Mouse (Mus musculus) liver, adult 2 months (tissue): ENCODE measurements around the gene Cdkl3. TPM values are rescaled to one million over a fixed set of nuclear protein-coding genes. Genes with fewer than 3 reads are reported as not detected.

Experiments used
- DNase-seq: peaks from one replicate; pipeline ENCODE4 v3.0.0-alpha.2; 2011; ENCODE audit warnings: low read depth, low spot score; ENCODE audit errors: extremely low read depth
- H3K27ac ChIP-seq: fragments of 200-500 bp; replicated peaks from 2 replicates; pipeline ENCODE4 v1.5.1; 2012; ENCODE audit warnings: low read depth, mild to moderate bottlenecking, control low read depth, inconsistent platforms, low read length; ENCODE audit not compliant: insufficient read depth
- H3K27me3 ChIP-seq: fragments of 200-500 bp; 2 replicates; pipeline ENCODE4 v1.6.1; 2012; ENCODE audit warnings: mild to moderate bottlenecking, moderate library complexity, low read length, inconsistent platforms; ENCODE audit not compliant: control insufficient read depth, insufficient read depth
- H3K36me3 ChIP-seq: fragments of 200-500 bp; 2 replicates; pipeline ENCODE4 v1.6.1; 2012; ENCODE audit warnings: low read length, inconsistent platforms; ENCODE audit not compliant: control insufficient read depth, insufficient read depth
- H3K4me1 ChIP-seq: fragments of 200-500 bp; 2 replicates; pipeline ENCODE4 v1.6.1; 2011; ENCODE audit warnings: low read length; ENCODE audit not compliant: control insufficient read depth, insufficient read depth
- H3K4me3 ChIP-seq: fragments of 200-500 bp; 2 replicates; pipeline ENCODE4 v1.5.1; 2011; ENCODE audit warnings: low read depth, mild to moderate bottlenecking, control low read depth, low read length, moderate library complexity; ENCODE audit not compliant: insufficient read depth
- H3K79me2 ChIP-seq: fragments of 200-500 bp; 2 replicates; pipeline ENCODE4 v1.6.1; 2012; ENCODE audit warnings: inconsistent platforms, mild to moderate bottlenecking, low read length, moderate library complexity; ENCODE audit not compliant: control insufficient read depth, insufficient read depth
- H3K9ac ChIP-seq: fragments of 200-500 bp; 2 replicates; pipeline ENCODE4 v1.6.1; 2012; ENCODE audit warnings: low read depth, mild to moderate bottlenecking, control low read depth, inconsistent platforms, low read length
- CTCF ChIP-seq: fragments of 200-500 bp; IDR thresholded peaks from 2 replicates; pipeline ENCODE4 v1.5.1; 2011; ENCODE audit warnings: low read depth, low read length, control low read depth
- POLR2A ChIP-seq: fragments of 200-500 bp; IDR thresholded peaks from 2 replicates; pipeline ENCODE4 v1.6.1; 2011; ENCODE audit warnings: low read length, control low read depth; ENCODE audit not compliant: insufficient read depth; ENCODE audit errors: extremely low read depth
- WGBS: fragments of 180-500 bp; shearing (Covaris S2); methylation state at CpG from one replicate; pipeline ENCODE4 v1.1.7; 2018; 5-methylcytosine and 5-hydroxymethylcytosine counted together
- polyA plus RNA-seq: library from polyadenylated mRNA; depleted of rRNA; stranded (reverse); fragments of >200 nt; gene quantifications from 2 replicates; pipeline ENCODE4 v1.2.3, GENCODE M21; 2012; rRNA removed
- total RNA-seq: library from RNA; depleted of rRNA; stranded (reverse); fragments of >200 nt; gene quantifications from 2 replicates; pipeline ENCODE4 v1.2.3, GENCODE M21; 2014; rRNA removed

Cdkl3 gene
- total RNA-seq, result 0.20 and 1.7 TPM in 2 replicates
- 0.05 and 0.11 TPM in 2 replicates for polyA plus RNA-seq

GRCm38 (mm10) chr11:52003772-52004528 is at the start of gene Cdkl3:
Cdkl3 (plus strand) TSS chr11:52004221.
- WGBS, result under 1% methylated on average over 51 of the region's 51 CpGs
- peaks cover 10% of the 10 kb centered on the region; the same call in 1 of the 2 replicates for H3K79me2 ChIP-seq
- H3K27me3 ChIP-seq, result no peaks in the 10 kb centered on the region
- peak; percentile 95 for DNase-seq
- peak within 1 kb of the TSS; percentile 72 for H3K9ac ChIP-seq
- H3K27ac ChIP-seq, result peak within 1 kb of the TSS; percentile 93
- H3K4me3 ChIP-seq, result peak within 1 kb of the TSS; percentile 59
- H3K4me1 ChIP-seq, result peaks cover 9% of the 10 kb centered on the region; the same call in 1 of the 2 replicates
- H3K36me3 ChIP-seq, result no peaks in the 10 kb centered on the region
- TF ChIP-seq CTCF (no peak), POLR2A (0 out of 2 replicates have a peak, but pooled peaks have one; percentile 37)

- H3K4me3 ChIP-seq, result no peak overlapping the region
- no peak overlapping the region for H3K9ac ChIP-seq
- TF ChIP-seq CTCF (no peak), POLR2A (no peak)
- H3K79me2 ChIP-seq, result no peaks in the 10 kb centered on the region
- no peak for DNase-seq
- no peaks in the 10 kb centered on the region for H3K4me1 ChIP-seq
- H3K27ac ChIP-seq, result no peak overlapping the region
- no peaks in the 10 kb centered on the region for H3K27me3 ChIP-seq
- no peaks in the 10 kb centered on the region for H3K36me3 ChIP-seq
- WGBS, result 86% methylated on average over 9 of the region's 9 CpGs
Measured at GRCm38 (mm10) chr11:51956112-51956511, 47.9 kb upstream of the Cdkl3 start.

GRCm38 (mm10) chr11:51957760-51958159 is 46.3 kb upstream of the Cdkl3 start:
- Histone ChIP-seq H3K27ac (no peak overlapping the region), H3K9ac (no peak overlapping the region), H3K36me3 (no peaks in the 10 kb centered on the region), H3K27me3 (no peaks in the 10 kb centered on the region), H3K4me3 (no peak overlapping the region), H3K79me2 (no peaks in the 10 kb centered on the region), H3K4me1 (no peaks in the 10 kb centered on the region)
- TF ChIP-seq POLR2A (no peak), CTCF (no peak)
- WGBS, result 96% methylated on average over 4 of the region's 4 CpGs
- no peak for DNase-seq

GRCm38 (mm10) chr11:51959511-51959910 is 44.5 kb upstream of the Cdkl3 start:
- Histone ChIP-seq H3K79me2 (no peaks in the 10 kb centered on the region), H3K4me3 (no peak overlapping the region), H3K4me1 (no peaks in the 10 kb centered on the region), H3K27ac (no peak overlapping the region), H3K36me3 (no peaks in the 10 kb centered on the region), H3K27me3 (no peaks in the 10 kb centered on the region), H3K9ac (no peak overlapping the region)
- TF ChIP-seq POLR2A, result no peak
- TF ChIP-seq CTCF, result no peak
- WGBS, result 86% methylated on average over 5 of the region's 5 CpGs
- no peak for DNase-seq

- no peak for DNase-seq
Measured at GRCm38 (mm10) chr11:51960061-51960460, 44.0 kb upstream of the Cdkl3 start.

GRCm38 (mm10) chr11:51960967-51961471 is 43.0 kb upstream of the Cdkl3 start:
- WGBS, result 68% methylated on average over 11 of the region's 11 CpGs
- DNase-seq, result no peak
- Histone ChIP-seq H3K4me3 (no peak overlapping the region), H3K27me3 (no peaks in the 10 kb centered on the region), H3K27ac (no peak overlapping the region), H3K36me3 (no peaks in the 10 kb centered on the region), H3K9ac (no peak overlapping the region), H3K4me1 (no peaks in the 10 kb centered on the region), H3K79me2 (no peaks in the 10 kb centered on the region)
- TF ChIP-seq CTCF (peak; percentile 11; the same call in 1 of the 2 replicates), POLR2A (no peak)

More at GRCm38 (mm10) chr11:51960061-51960460, 44.0 kb upstream of the Cdkl3 start:
- Histone ChIP-seq H3K9ac (no peak overlapping the region), H3K36me3 (no peaks in the 10 kb centered on the region), H3K27me3 (no peaks in the 10 kb centered on the region), H3K4me3 (no peak overlapping the region), H3K4me1 (no peaks in the 10 kb centered on the region), H3K79me2 (no peaks in the 10 kb centered on the region), H3K27ac (no peak overlapping the region)
- WGBS, result 93% methylated on average over 4 of the region's 4 CpGs
- TF ChIP-seq CTCF, result no peak
- TF ChIP-seq POLR2A, result no peak
